Mouse (Mus musculus) lung, adult 2 months (tissue): Measurements from ENCODE around the gene Prpf6. TPM values are rescaled to one million over a fixed set of nuclear protein-coding genes. Genes with fewer than 3 reads are reported as not detected.

ENCODE experiments used
- DNase-seq: peaks from one replicate; pipeline ENCODE4 v3.0.0; 2022
- H3K4me1 ChIP-seq: fragments of 200-500 bp; 2 replicates; pipeline ENCODE4 v1.6.1; 2011; ENCODE audit warnings: low read length; ENCODE audit not compliant: control insufficient read depth, insufficient read depth
- H3K4me3 ChIP-seq: fragments of 200-500 bp; replicated peaks from 2 replicates; pipeline ENCODE3; 2011; ENCODE audit warnings: low read depth, mild to moderate bottlenecking, control low read depth, low read length; ENCODE audit errors: extremely low read depth
- CTCF ChIP-seq: fragments of 200-500 bp; IDR thresholded peaks from 2 replicates; pipeline ENCODE4 v1.5.1; 2011; ENCODE audit warnings: mild to moderate bottlenecking, low read length, control low read depth; ENCODE audit not compliant: insufficient read depth
- POLR2A ChIP-seq: fragments of 200-500 bp; IDR thresholded peaks from 2 replicates; pipeline ENCODE4 v1.6.1; 2011; ENCODE audit warnings: low read depth, mild to moderate bottlenecking, control low read depth, low read length, borderline replicate concordance; ENCODE audit errors: extremely low read depth
- WGBS: fragments of 180-500 bp; shearing (Covaris S2); methylation state at CpG from one replicate; pipeline ENCODE4 v1.1.7; 2018; 5-methylcytosine and 5-hydroxymethylcytosine counted together
- polyA plus RNA-seq: library from polyadenylated mRNA; depleted of rRNA; stranded (reverse); fragments of >200 nt; gene quantifications from 2 replicates; pipeline ENCODE4 v1.2.3, GENCODE M21; 2012

Gene Prpf6
- polyA plus RNA-seq, 1 experiment, result 21.5 TPM

DNA sequence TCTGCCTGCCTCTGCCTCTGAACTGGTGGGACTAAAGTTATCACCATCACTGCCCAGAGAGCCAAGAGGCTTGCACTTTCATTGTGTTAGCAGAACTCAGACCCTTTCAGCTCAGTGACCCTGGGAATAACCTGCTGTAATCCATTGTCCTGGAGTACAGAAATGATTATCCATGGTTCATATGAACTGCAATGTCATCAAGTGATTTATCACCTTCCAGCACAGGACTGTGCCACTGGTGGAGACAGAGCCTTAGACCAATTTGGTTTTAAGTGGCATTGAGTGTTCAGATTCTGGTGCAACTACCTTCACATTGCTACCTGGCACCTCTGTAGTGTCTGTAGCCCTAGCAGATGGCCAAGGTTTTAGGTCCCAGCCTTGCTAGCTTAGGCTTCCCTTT, 61.4 kb downstream of the Prpf6 start:
- Histone ChIP-seq H3K4me1 (no peaks in the 10 kb centered on the region), H3K4me3 (no peak overlapping the region)
- TF ChIP-seq POLR2A (no peak), CTCF (no peak)
- no peak for DNase-seq

DNA sequence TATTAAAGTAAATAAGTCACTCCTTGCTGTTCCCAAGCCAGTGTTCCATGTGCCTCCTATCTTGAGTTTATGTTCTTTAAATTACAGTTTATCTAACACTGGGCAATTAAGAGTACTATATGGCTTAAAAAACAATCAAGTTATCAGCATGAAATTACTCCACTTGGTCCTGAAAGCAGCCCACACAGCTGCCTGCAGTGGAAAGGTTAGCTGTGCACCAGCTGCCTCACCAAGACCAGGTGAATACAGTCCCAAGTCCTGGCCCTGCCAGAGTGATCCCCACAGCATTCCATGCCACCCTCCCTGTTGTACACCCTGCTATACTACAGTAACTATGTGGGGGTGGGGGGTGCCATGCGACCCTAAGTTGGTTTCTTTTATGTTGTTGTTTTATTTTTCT, 61.9 kb downstream of the Prpf6 start:
- 100% methylated on average over 1 of the region's 1 CpGs for WGBS
- Histone ChIP-seq H3K4me1 (no peaks in the 10 kb centered on the region), H3K4me3 (no peak overlapping the region)
- no peak for DNase-seq
- TF ChIP-seq POLR2A, result no peak
- TF ChIP-seq CTCF, result no peak

DNA sequence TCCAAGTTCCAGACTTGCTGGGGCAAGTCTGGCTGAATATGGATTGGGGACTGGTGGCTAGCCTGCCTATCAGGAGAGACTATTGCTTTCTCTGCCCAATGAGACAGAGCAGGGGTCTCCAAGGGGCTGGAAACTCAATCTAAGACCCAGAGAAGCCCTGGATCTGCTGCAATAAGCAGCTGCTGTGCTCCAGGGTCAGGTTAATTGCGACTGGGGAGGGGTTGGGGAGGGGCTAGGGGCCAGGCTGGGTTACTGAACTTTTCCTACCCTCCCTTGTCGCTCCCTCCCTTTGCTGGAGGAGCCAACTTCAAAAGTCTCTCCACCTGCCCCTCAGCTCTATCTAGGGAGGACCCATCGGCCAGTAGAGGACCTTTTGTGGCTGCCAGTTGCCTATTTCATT, 65.1 kb downstream of the Prpf6 start, which contains the start of gene Gm29797:
Gene Gm29797, plus strand, starts transcription at position 301 of the 400 bp plus-strand sequence.
- H3K4me3 ChIP-seq, result no peak within 1 kb of the TSS
- DNase-seq, result no peak
- H3K4me1 ChIP-seq, result peaks cover 9% of the 10 kb centered on the region; the same call in 1 of the 2 replicates
- TF ChIP-seq CTCF (no peak), POLR2A (no peak)
- WGBS, result 84% methylated on average over 3 of the region's 3 CpGs

DNA sequence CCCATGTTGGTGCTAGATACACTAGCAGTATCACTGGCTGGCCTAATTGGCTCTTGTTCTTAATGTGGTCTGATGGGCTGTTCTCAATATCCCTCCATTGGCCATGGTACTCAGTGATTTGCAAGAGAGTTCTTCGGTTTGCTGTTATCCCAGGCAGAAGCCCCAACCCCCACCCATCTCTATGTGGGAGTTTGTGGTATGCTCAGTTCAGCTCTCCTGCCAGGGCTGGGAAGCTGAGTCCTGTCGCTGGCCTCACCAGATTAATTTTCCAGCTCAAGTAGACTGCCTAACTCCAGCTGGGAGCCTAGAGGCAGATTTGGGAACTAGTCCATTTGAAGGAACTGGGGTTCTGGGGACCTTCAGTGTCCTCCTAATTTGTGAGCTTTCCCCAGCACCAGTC, 65.8 kb downstream of the Prpf6 start:
- 78% methylated on average over 2 of the region's 2 CpGs for WGBS
- DNase-seq, result no peak
- TF ChIP-seq POLR2A, result no peak
- no peak for TF ChIP-seq CTCF
- Histone ChIP-seq H3K4me1 (peaks cover 14% of the 10 kb centered on the region), H3K4me3 (no peak overlapping the region)

DNA sequence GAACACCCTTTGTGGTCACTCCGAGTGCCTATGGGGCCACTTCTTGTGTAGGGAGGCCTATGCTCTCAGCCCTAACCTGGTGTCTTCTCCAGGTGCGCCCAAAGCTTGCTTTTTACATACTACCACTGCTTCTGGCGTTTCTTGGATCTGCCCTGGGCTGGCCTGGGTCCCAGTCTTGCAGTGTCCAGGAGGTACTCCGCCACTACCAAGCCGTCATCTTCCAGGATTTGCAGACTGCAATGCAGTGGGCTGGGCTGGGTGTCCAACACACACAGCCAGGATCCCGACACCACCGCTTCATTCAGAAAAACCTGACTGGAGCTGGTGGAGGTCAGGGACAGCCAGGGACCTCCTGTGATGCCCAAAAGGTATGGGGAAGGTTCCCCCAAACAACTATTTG, 66.9 kb downstream of the Prpf6 start:
- TF ChIP-seq POLR2A, result no peak
- TF ChIP-seq CTCF, result no peak
- Histone ChIP-seq H3K4me1 (peaks cover 22% of the 10 kb centered on the region), H3K4me3 (no peak overlapping the region)
- DNase-seq, result no peak
- 81% methylated on average over 7 of the region's 7 CpGs for WGBS

DNA sequence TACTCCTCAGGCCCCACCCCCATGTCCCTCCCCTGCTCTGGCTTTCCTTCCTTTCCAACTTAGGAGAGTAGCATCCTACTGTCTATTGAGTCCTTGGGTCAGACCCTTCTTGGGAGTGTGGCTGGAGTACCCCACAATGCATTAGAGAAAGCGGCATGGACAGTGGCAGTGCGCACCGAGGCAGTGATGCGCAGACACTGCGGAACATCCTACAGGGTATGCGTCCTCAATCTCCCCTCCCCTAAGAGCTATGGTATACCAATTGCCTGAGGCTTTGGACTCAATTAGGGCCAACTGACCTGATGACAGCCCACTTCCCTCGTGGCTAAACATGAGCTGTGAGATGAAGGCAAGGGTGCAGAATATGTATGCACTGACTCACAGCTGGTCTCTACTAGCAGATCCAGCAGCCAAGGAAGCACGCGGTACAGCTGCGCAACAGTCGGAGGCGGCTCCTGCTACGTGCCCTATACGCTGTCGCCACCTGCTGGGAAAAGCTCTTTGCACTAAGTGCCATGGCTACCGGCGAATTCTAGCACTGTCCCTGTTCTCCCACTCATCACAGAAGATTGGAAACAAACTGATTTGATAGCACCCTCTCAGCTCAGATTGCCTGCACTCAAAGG, 67.4 kb downstream of the Prpf6 start:
- 37% methylated on average over 17 of the region's 17 CpGs for WGBS
- peak; percentile 57 for TF ChIP-seq CTCF
- no peak for TF ChIP-seq POLR2A
- peaks cover 24% of the 10 kb centered on the region for H3K4me1 ChIP-seq
- peak; percentile 55 for DNase-seq
- no peak overlapping the region for H3K4me3 ChIP-seq

- 5% methylated on average over 9 of the region's 9 CpGs for WGBS
- no peak overlapping the region for H3K4me3 ChIP-seq
- H3K4me1 ChIP-seq, result peaks cover 24% of the 10 kb centered on the region
- no peak for TF ChIP-seq POLR2A
- TF ChIP-seq CTCF, result peak; percentile 88
- DNase-seq, result peak; percentile 82
Observed at GRCm38 (mm10) chr2:181659609-181660055, 68.0 kb downstream of the Prpf6 start.

DNA sequence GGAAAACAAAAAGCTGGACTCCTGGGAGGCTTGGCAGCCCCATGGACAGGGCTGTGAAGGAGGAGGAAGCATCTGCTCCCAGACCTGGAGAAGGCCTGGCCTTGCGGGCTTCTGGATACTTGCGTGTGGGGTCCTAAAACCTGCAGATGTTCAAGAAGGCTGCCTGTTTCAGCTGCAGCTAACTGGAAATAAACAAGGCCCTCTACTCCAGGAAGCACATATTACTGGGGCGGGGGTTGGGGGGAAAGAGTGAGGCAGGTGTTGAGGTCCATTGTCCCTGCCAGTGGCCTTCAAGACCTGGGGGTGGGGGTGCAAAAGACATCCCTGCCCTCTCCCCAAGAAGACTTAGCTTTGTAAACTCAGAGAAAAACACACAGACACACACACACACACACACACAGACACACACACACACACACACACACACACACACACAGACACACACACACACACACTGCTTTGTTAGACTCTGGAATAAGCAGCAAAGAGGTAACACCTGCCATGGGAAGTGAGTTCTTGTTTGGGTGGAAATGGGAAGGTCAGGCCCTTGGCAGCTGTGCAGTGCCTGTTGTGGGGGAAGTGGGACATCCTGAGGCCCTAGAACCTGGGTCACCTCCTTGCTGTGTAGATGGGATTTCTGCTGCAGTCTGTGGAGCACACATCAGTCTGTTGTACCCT, 71.1 kb downstream of the Prpf6 start:
- Histone ChIP-seq H3K4me1 (peaks cover 24% of the 10 kb centered on the region), H3K4me3 (no peak overlapping the region)
- no peak for DNase-seq
- TF ChIP-seq POLR2A, result no peak
- no peak for TF ChIP-seq CTCF
- WGBS, result 59% methylated on average over 3 of the region's 3 CpGs

DNA sequence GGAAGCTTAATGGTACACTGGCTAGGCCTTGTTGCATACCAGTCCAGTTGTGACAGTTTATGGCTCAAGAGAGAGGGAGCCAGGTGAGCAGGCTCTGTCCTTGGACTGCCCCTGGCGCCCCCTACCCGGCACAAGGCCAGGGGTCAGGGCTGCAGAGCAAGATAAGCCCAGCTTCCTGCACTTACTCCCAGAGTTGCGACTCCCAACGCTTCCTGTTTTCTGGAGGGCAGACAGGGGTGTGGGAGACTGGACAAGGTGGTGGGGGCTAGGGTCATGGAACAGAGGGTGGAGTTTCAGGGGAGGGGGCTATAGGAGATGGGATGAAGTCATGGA, 71.6 kb downstream of the Prpf6 start:
- H3K4me1 ChIP-seq, result peaks cover 24% of the 10 kb centered on the region
- H3K4me3 ChIP-seq, result no peak overlapping the region
- peak; percentile 59 for DNase-seq
- TF ChIP-seq CTCF (no peak), POLR2A (no peak)
- WGBS, result 24% methylated on average over 4 of the region's 4 CpGs
